Comparison of ENCODE assay signal across 11 mouse cellular contexts in the genomic region with DNA sequence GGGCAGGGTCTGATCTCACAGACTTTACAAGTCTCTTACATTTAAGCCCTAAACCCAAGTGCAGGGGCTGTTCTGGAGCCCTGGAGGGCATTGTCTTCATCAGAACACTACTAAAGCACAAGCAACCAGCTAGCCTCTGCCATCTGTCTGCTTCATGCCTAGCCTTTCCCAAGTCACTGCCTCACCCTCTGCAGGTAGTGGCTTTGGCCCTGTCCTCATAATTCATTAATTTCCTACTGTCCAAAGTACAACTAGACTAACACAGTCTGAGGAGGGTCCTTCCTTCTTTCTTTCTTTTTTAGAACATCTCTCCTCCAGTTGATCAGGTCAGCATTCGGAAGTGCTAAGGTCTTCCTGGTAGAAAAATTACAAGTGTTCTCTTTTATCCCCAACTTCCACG. TPM values are rescaled to one million over a fixed set of nuclear protein-coding genes. Genes with fewer than 3 reads are reported as not detected.
DNase-seq lines count a peak whose midpoint lies in the region; ATAC-seq lines count a peak whose summit lies in the region.
"Had no signal": no experiment of that assay in that cellular context is flagged by ENCODE, and none has a peak within 500 bp of the region (broad histone marks: within the 10 kb centered on the region; RNA-seq: fewer than 3 reads in every experiment).

No protein-coding gene starts in this region.

- peaks cover 7% of the 10 kb centered on the region for H3K27me3 ChIP-seq in hindbrain, embryonic 15.5 days
- H3K27me3 ChIP-seq in hindbrain, embryonic 10.5 days (ENCODE audit: insufficient read depth, poor library complexity, severe bottlenecking), result peaks cover 41% of the 10 kb centered on the region
- H3K27me3 ChIP-seq in embryonic facial prominence, embryonic 15.5 days, result peaks cover 15% of the 10 kb centered on the region; the same call in 1 of the 2 replicates
- no peaks in the 10 kb centered on the region for H3K27me3 ChIP-seq in intestine, embryonic 16.5 days (replicated peaks; ENCODE audit: control insufficient read depth, insufficient read depth, low read length)
- peaks cover 26% of the 10 kb centered on the region; the same call in 1 of the 2 replicates for H3K27me3 ChIP-seq in limb, embryonic 15.5 days
- 0 out of 2 replicates have a peak, but pooled peaks cover 7% of the 10 kb centered on the region for H3K27me3 ChIP-seq in forebrain, embryonic 15.5 days

- WGBS in hindbrain, embryonic 15.5 days, result 88% methylated on average over 2 of the region's 2 CpGs
- 96% methylated on average over 2 of the region's 2 CpGs for WGBS in hindbrain, embryonic 10.5 days
- 79% methylated on average over 2 of the region's 2 CpGs for WGBS in embryonic facial prominence, embryonic 15.5 days
- 89% methylated on average over 2 of the region's 2 CpGs for WGBS in intestine, embryonic 16.5 days
- 80% methylated on average over 2 of the region's 2 CpGs for WGBS in limb, embryonic 15.5 days
- 90% methylated on average over 2 of the region's 2 CpGs for WGBS in forebrain, embryonic 15.5 days

- H3K27ac ChIP-seq in hindbrain, embryonic 15.5 days (replicated peaks), result no peak overlapping the region
- H3K27ac ChIP-seq in hindbrain, embryonic 10.5 days, result no peak overlapping the region
- no peak overlapping the region for H3K27ac ChIP-seq in embryonic facial prominence, embryonic 15.5 days (replicated peaks)
- H3K27ac ChIP-seq in intestine, embryonic 16.5 days (ENCODE audit: low read length), result no peak overlapping the region
- H3K27ac ChIP-seq in limb, embryonic 15.5 days, result no peak overlapping the region
- H3K27ac ChIP-seq in forebrain, embryonic 15.5 days (replicated peaks), result no peak overlapping the region
- H3K27ac ChIP-seq: embryonic facial prominence, embryonic 12.5 days had no signal

- no peak overlapping the region for H3K9ac ChIP-seq in hindbrain, embryonic 15.5 days
- no peak overlapping the region for H3K9ac ChIP-seq in embryonic facial prominence, embryonic 15.5 days
- no peak overlapping the region for H3K9ac ChIP-seq in intestine, embryonic 16.5 days (ENCODE audit: low read depth, low read length)
- H3K9ac ChIP-seq in limb, embryonic 15.5 days, result no peak overlapping the region
- H3K9ac ChIP-seq in forebrain, embryonic 15.5 days (replicated peaks), result no peak overlapping the region
- H3K9ac ChIP-seq: embryonic facial prominence, embryonic 12.5 days; liver, postnatal 0 days had no signal

- peaks cover 33% of the 10 kb centered on the region for H3K4me1 ChIP-seq in hindbrain, embryonic 15.5 days (replicated peaks)
- H3K4me1 ChIP-seq in hindbrain, embryonic 10.5 days (replicated peaks), result peaks cover 37% of the 10 kb centered on the region
- H3K4me1 ChIP-seq in embryonic facial prominence, embryonic 15.5 days, result peaks cover 27% of the 10 kb centered on the region
- H3K4me1 ChIP-seq in intestine, embryonic 16.5 days (ENCODE audit: control insufficient read depth, insufficient read depth, low read length), result peaks cover 5% of the 10 kb centered on the region
- H3K4me1 ChIP-seq in limb, embryonic 15.5 days, result peaks cover 22% of the 10 kb centered on the region
- peaks cover 17% of the 10 kb centered on the region for H3K4me1 ChIP-seq in forebrain, embryonic 15.5 days

- peak overlapping the region; percentile 53 for H3K4me3 ChIP-seq in hindbrain, embryonic 15.5 days
- H3K4me3 ChIP-seq in hindbrain, embryonic 10.5 days, result no peak overlapping the region
- H3K4me3 ChIP-seq in embryonic facial prominence, embryonic 15.5 days (replicated peaks), result 0 out of 2 replicates have a peak overlapping the region, but pooled peaks have one; percentile 0
- H3K4me3 ChIP-seq in intestine, embryonic 16.5 days (ENCODE audit: low read length), result peak overlapping the region; percentile 58; the same call in 1 of the 2 replicates
- H3K4me3 ChIP-seq in limb, embryonic 15.5 days, result 0 out of 2 replicates have a peak overlapping the region, but pooled peaks have one; percentile 0
- H3K4me3 ChIP-seq in forebrain, embryonic 15.5 days, result no peak overlapping the region

- DNase-seq in hindbrain, embryonic 10.5 days (ENCODE audit: low spot score), result no peak
- DNase-seq in testis, postnatal 14 days (ENCODE audit: low spot score), result no peak
- no peak for DNase-seq in spleen, postnatal 4 days (ENCODE audit: low spot score in 2 of 2)
- DNase-seq: cerebellum, adult 11 months had no signal

- no peak for ATAC-seq in hindbrain, embryonic 15.5 days (ENCODE audit: low FRiP score, low read depth)
- no peak for ATAC-seq in embryonic facial prominence, embryonic 15.5 days (ENCODE audit: insufficient number of reproducible peaks, low FRiP score, low TSS enrichment, low read depth)
- no peak for ATAC-seq in intestine, embryonic 16.5 days
- no peak for ATAC-seq in limb, embryonic 15.5 days (ENCODE audit: insufficient number of reproducible peaks, low FRiP score, low TSS enrichment, low read depth)
- no peak for ATAC-seq in forebrain, embryonic 15.5 days (replicated peaks)
- ATAC-seq: liver, postnatal 0 days had no signal

- H3K4me2 ChIP-seq in hindbrain, embryonic 15.5 days, result peak overlapping the region; percentile 98
- peak overlapping the region; percentile 94 for H3K4me2 ChIP-seq in embryonic facial prominence, embryonic 15.5 days (replicated peaks)
- H3K4me2 ChIP-seq in intestine, embryonic 16.5 days (ENCODE audit: low read depth, low read length), result no peak overlapping the region; the same call in 1 of the 2 replicates
- H3K4me2 ChIP-seq in limb, embryonic 15.5 days, result peak overlapping the region; percentile 92; the same call in 1 of the 2 replicates
- no peak overlapping the region for H3K4me2 ChIP-seq in forebrain, embryonic 15.5 days (replicated peaks)

- no peaks in the 10 kb centered on the region for H3K9me3 ChIP-seq in hindbrain, embryonic 15.5 days
- H3K9me3 ChIP-seq in hindbrain, embryonic 10.5 days, result no peaks in the 10 kb centered on the region
- no peaks in the 10 kb centered on the region for H3K9me3 ChIP-seq in embryonic facial prominence, embryonic 15.5 days (replicated peaks)
- H3K9me3 ChIP-seq in intestine, embryonic 16.5 days (ENCODE audit: control insufficient read depth, low read length), result no peaks in the 10 kb centered on the region
- H3K9me3 ChIP-seq in limb, embryonic 15.5 days, result no peaks in the 10 kb centered on the region
- H3K9me3 ChIP-seq in forebrain, embryonic 15.5 days, result no peaks in the 10 kb centered on the region
- H3K9me3 ChIP-seq: embryonic facial prominence, embryonic 12.5 days had no signal

- H3K36me3 ChIP-seq in hindbrain, embryonic 15.5 days, result no peaks in the 10 kb centered on the region
- H3K36me3 ChIP-seq in hindbrain, embryonic 10.5 days, result no peaks in the 10 kb centered on the region
- H3K36me3 ChIP-seq in embryonic facial prominence, embryonic 15.5 days, result no peaks in the 10 kb centered on the region
- H3K36me3 ChIP-seq in intestine, embryonic 16.5 days (ENCODE audit: control insufficient read depth, insufficient read depth, low read length), result no peaks in the 10 kb centered on the region
- H3K36me3 ChIP-seq in limb, embryonic 15.5 days, result no peaks in the 10 kb centered on the region
- no peaks in the 10 kb centered on the region for H3K36me3 ChIP-seq in forebrain, embryonic 15.5 days
- H3K36me3 ChIP-seq: embryonic facial prominence, embryonic 12.5 days had no signal

RNA-seq across cellular contexts. Expression of gene Galnt18, which starts 2.6 kb away (rescaled TPM):
- polyA plus RNA-seq in hindbrain, embryonic 15.5 days (2015; fragmentation: Nextera tagmentation; extraction: Ambion mirVana), result 17.6 and 17.7 TPM in 2 replicates
- polyA plus RNA-seq in hindbrain, embryonic 10.5 days (2016; fragmentation: Nextera tagmentation; extraction: Ambion mirVana), result 8.5 and 10.8 TPM in 2 replicates
- polyA plus RNA-seq in embryonic facial prominence, embryonic 15.5 days (2015; fragmentation: Nextera tagmentation; extraction: Ambion mirVana), result 30.0 and 30.3 TPM in 2 replicates
- polyA plus RNA-seq in intestine, embryonic 16.5 days (2015; fragmentation: Nextera tagmentation; extraction: Ambion mirVana), result 17.6 and 18.7 TPM in 2 replicates
- polyA plus RNA-seq in limb, embryonic 15.5 days (2015; fragmentation: Nextera tagmentation; extraction: Ambion mirVana), result 26.6 and 29.1 TPM in 2 replicates
- 10.2 and 10.4 TPM in 2 replicates for polyA plus RNA-seq in forebrain, embryonic 15.5 days (2015; fragmentation: Nextera tagmentation; extraction: Ambion mirVana)

Comparison
In these comparisons a context has a peak if more than half of its experiments do, and no peak if none do; other contexts are left out.
1. H3K4me3 ChIP-seq: peak in hindbrain, embryonic 15.5 days (single experiment), embryonic facial prominence, embryonic 15.5 days (single experiment), intestine, embryonic 16.5 days (single experiment) and limb, embryonic 15.5 days (single experiment); none in hindbrain, embryonic 10.5 days (single experiment) and forebrain, embryonic 15.5 days (single experiment).
2. H3K4me2 ChIP-seq: peak in hindbrain, embryonic 15.5 days (single experiment), embryonic facial prominence, embryonic 15.5 days (single experiment) and limb, embryonic 15.5 days (single experiment); none in intestine, embryonic 16.5 days (single experiment) and forebrain, embryonic 15.5 days (single experiment).